Mouse (Mus musculus) left cerebral cortex, postnatal 36 days (tissue): Measurements from ENCODE around the gene Grpel1. TPM values are rescaled to one million over a fixed set of nuclear protein-coding genes. Genes with fewer than 3 reads are reported as not detected.

ENCODE experiments used
- DNase-seq, 2 experiments: peaks; one replicate each; pipeline ENCODE4 v3.0.0; 2021 to 2022; ENCODE audit warnings: low spot score in 2 of 2, mixed read lengths in 1 of 2
- intact Hi-C: fragments of 180-260 bp; cut with DNase I; formaldehyde crosslinking; loops from one replicate; pipeline ENCODE4 v1.15.1; 2025
- total RNA-seq, 2 experiments: library from RNA; stranded (reverse); gene quantifications; 2 replicates each; pipeline ENCODE4 v1.2.3; 2021

Gene Grpel1
- total RNA-seq: 10 to 100 TPM; 21.1 to 22.9 TPM

DNA sequence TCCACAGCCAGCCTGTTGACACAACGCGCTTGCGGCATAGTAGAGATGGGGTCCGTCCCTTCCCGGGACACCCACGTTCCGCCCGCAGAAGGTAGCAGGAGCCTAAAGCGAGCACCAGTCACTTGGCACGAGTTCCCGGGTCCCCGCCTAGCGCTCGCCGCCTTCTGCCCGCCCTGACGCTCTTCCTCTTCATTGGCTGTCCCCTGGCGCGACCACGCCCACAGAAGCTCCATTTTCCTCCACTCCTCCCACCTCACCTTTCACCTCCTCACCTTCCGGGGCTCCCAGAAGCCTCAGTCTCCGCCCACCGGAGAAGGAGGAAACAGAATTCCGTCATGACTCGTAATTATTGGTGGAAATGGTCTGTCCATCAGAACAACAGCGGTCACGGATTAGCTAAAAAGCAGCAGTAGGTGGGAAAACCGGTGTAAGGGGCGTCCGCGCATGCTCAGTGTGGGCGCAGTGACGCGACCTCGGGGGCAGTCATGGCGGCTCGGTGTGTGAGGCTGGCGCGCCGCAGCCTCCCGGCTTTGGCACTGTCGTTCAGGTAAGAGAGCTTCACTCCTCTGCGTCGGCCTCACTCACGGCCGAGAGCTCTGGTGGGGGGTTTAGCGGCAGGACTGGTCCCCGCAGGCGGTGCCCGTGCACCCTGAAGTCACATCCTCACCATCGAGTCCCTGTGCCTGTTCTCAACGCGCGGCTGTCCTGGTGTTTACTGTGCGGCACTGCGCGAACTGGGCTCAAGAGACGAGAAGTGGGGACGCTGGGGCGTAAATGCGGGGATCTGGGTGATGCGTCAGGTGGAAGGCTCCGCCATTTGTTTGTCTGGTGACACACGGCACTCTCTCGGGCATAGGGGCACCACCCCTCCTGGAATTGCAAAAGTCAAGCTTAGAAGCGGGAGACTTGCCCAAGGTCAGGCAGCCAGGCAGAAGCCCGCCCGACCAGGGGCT, at the start of gene Grpel1:
Gene Grpel1, plus strand, starts transcription at position 290 of the 953 bp plus-strand sequence.
- intact Hi-C loops: loop anchor here (2.0 to 5.0 kb wide), 3 partner anchors 20 to 277 kb away; partner anchors contain the start of genes Ccdc96 and Tada2b
- DNase-seq: peak; percentile 97 to 98

- DNase-seq: no peak
- intact Hi-C loops: no loop called here
Observed at GRCm38 (mm10) chr5:36419861-36420260, 44.9 kb upstream of the Grpel1 start.

DNA sequence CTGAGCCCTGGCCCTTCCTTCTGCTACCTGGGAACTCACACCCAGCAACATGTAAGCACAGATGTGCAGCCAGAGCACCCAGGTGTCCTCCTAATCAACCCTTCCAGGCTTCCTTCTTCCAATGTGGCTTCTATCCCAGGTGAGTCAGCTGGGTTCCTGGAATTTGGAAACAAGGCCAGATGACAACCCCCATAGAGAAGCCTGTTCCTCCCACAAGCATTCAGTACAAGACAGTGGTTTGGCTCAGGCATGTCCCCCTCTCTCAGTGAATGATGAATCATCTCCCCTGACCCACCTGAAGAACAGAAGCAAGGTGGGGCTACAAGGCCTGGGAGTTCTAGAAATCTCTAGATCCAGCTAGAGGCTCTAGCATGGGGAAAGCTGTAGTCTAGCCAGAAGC, 42.1 kb upstream of the Grpel1 start:
- intact Hi-C loops: no loop called here
- DNase-seq: no peak

DNA sequence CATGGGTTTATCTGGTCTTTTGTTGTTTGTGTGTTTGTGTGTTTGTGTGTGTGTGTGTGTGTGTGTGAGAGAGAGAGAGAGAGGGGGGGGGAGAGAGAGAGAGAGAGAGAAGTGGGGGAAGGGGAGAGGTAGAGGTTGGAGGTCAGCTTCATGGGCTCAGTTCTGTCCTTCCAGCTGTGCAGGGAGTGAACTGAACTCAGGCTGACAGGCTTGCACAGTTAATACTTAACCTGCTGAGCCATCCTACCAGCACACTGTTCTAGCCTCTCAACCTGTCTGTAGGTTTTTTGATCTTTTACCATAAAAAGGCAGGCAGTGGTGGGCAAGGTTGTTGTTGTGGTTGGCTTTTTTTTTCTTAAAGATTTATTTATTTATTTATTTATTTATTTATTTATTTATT, 40.1 kb upstream of the Grpel1 start:
- DNase-seq: no peak
- intact Hi-C loops: no loop called here

GRCm38 (mm10) chr5:36426404-36426803, 38.4 kb upstream of the Grpel1 start:
- intact Hi-C loops: no loop called here
- DNase-seq: peak; percentile 55 to 62

DNA sequence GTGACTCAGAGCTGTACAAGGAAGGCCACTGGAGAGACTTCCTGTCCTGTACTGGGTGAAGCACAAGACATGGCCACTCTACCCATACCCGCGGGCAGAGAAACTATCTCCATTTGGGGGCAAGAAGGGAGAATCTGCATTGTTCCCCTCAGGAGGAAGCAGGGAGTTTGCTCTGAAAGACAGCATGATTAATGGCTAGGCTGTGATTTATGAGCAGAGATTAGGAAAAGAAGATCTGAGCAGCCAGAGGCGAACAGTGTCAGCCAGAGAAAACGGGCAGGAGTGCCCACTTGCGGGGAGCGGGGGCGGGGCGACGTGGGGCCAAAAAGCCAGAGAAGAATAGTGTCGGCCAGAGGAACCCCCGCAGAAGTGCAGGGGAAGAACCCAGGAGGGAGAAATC, 37.0 kb upstream of the Grpel1 start:
- intact Hi-C loops: no loop called here
- no peak for DNase-seq

DNA sequence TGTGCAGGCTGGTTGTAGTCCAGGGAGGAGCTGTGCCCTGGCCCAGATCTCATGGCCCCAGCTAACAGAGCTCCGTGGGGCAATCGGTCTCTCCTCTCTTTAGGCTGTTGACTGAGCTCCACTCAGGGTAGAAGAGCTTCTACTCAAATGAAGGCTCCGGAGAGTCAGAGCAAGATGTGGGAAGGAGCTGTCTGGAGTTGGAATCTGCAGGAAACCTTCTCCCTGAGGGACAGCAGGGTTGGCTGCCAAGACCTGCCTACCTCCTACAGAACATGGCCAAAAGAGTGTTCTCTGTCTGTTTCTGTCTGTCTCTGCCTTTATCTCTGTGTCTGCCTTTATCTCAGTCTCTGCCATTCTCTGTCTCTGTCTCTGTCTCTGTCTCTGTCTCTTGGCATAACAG, 35.2 kb upstream of the Grpel1 start:
- no peak for DNase-seq

GRCm38 (mm10) chr5:36431711-36432110, 33.1 kb upstream of the Grpel1 start:
- intact Hi-C loops: no loop called here

More for the DNA sequence above, 35.2 kb upstream of the Grpel1 start:
- intact Hi-C loops: no loop called here

GRCm38 (mm10) chr5:36434398-36434967, 30.3 kb upstream of the Grpel1 start:
- DNase-seq: no peak
- intact Hi-C loops: no loop called here

More at GRCm38 (mm10) chr5:36431711-36432110, 33.1 kb upstream of the Grpel1 start:
- no peak for DNase-seq

- intact Hi-C loops: no loop called here
- DNase-seq: no peak
Observed at GRCm38 (mm10) chr5:36436858-36437257, 27.9 kb upstream of the Grpel1 start.

GRCm38 (mm10) chr5:36440741-36441140, 24.1 kb upstream of the Grpel1 start:
- DNase-seq: no peak
- intact Hi-C loops: no loop called here

DNA sequence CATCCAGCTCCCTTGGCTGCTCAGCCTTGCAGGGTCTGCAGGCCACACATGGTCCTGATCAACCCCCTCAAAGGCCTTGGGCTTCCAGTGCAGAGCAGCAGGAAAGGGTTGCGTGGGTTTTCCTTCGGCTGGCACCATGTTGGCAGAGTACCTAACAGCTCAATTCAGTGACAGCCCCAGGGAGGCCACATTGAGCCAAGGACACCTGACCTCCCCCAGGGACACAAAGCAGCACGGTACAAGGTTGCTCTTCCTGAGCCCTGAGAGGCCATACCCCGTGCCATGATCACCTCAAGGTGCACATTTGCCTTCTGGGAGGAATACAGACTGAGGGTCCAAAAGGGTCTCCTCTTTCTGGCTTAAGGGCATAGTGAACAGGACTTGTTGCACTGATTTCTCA, 20.2 kb upstream of the Grpel1 start:
- intact Hi-C loops: no loop called here
- no peak for DNase-seq

DNA sequence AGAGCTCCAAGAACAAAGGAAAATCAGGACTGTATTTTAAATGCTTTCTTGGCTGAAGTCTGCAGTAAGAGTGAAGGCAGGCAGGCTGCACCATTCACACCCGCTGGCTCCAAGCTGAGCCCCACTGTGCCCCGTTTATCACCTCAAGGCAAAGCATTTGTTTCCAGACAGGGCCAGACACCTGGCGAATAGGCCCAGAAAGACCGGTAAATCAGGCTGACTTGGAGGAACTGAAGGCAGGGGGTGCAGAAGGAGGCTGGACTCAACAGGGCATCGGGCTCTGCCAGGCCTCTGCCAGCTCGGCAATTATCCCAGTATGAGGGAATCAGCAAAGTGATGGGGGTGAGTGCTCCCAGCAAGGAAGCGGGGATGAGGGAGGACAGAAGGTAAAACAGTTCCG, 19.8 kb upstream of the Grpel1 start:
- intact Hi-C loops: no loop called here
- no peak for DNase-seq

- DNase-seq: no peak
- intact Hi-C loops: no loop called here
Observed at GRCm38 (mm10) chr5:36446166-36446890, 18.5 kb upstream of the Grpel1 start.

DNA sequence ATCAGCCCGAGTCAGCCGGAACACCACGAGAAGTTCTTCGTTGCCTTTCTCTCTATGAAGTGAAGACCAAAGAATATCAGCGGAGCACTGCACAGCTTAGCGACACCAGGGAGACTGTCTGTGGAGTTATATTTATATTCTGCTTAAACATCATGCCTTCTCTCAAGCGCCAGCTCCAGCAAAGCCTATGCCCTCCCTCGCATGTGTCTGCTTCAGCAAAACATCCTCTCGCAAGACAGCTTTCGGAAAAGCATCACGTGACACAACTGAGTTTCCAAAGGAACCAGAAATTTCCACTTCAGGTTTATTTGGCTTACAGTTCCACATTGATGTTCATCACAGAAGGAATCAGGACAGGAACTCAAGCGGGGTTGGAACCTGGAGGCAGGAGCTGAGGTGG, 16.9 kb upstream of the Grpel1 start:
- intact Hi-C loops: no loop called here
- DNase-seq: no peak

- DNase-seq: no peak
- intact Hi-C loops: no loop called here
Observed at GRCm38 (mm10) chr5:36449710-36450358, 15.0 kb upstream of the Grpel1 start.

DNA sequence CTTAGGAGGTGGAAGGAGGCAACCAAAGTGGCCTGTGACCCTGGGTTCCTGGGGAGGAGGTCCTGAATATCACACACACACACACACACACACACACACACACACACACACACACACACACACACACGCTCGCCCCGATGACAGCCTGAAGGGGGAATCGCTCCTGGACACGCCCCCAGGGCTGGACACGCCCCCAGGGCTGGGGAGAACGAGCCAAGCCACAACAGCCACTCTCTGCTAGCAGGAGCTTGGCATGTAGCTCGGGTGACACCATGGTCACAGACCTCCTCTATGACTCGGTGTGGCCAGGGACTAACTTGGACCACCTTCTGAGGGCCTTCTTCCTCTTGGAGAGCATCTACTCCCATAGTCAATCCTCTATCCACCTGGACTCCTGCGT, 13.7 kb upstream of the Grpel1 start:
- intact Hi-C loops: no loop called here
- no peak for DNase-seq

DNA sequence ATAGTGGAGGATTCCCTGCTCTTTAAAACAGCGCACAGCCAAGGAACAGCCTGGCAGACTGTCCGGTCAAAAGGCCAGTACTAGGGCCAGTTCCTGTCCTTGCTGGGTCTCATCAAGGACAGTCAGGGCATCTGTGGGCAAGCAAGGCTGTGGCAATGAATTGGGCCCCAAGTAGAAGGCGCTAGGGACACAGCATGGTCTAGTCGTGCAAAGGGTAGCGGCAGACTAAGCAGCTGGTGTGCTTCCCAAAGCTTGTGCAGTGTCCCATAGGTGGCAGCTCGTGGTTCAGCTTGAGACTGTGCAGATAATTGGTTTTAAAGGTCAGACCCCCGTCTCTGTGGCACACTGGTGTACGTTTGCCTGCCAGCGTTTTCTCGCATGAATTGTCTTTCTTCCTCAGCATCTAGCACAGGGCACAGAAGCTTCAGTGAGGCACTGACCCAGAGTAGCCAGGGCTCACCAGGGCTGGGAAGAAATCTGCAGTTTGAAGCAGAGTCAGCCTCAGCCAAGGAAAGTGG, 12.9 kb upstream of the Grpel1 start:
- DNase-seq: no peak
- intact Hi-C loops: no loop called here

DNA sequence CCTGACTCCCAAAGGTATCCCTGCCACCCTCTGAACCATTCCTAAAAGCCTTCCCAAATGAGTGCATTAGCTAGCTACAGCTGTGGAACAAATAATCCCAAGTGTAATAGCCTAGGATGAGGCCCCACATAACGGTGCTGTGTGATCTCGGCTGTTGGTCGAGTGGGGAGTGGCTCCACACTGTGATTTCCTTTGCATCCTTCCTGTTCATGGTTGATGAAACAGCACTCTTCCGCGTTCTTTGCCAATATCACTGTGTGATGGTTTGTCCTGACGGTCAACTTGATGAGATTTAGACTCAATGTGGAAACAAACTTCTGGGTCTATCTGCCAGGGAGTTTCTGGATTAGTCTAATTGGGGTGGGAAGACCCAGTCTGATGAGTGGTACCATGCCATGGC, 12.0 kb upstream of the Grpel1 start:
- intact Hi-C loops: no loop called here

DNA sequence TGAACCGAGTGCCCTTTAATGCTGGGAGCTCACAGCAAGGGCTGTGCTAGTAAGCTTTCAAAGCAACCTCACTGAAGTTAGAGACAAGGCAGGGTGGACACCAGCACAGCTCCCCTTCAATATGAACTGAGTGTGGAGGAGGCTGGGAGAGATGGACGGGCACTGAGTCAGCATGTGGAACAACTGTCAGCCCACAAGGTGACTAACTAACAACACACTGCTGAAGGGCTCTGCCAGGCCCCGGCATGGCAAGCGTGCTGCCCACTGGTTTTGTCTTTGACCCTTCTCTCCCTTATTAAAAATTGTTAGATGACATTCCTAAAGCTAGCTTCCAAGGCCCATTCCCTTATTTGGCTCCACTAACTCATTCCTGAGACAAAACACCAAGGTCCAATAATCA, 7.1 kb upstream of the Grpel1 start:
- intact Hi-C loops: loop anchor here (5.0 kb wide), 1 partner anchor 425 kb away; no protein-coding TSS in a partner anchor
- no peak for DNase-seq

More for the DNA sequence above, 12.0 kb upstream of the Grpel1 start:
- no peak for DNase-seq
